Mouse (Mus musculus) midbrain, embryonic 14.5 days (tissue): ENCODE data around the gene Bckdhb. TPM values are rescaled to one million over a fixed set of nuclear protein-coding genes. Genes with fewer than 3 reads are reported as not detected.

Source experiments
- ATAC-seq: fragments of 200-750 bp; cut with Nextera tagmentation; 2 replicates; pipeline ENCODE4 v1.8.0; 2017; ENCODE audit warnings: moderate number of reproducible peaks, moderate library complexity; ENCODE audit not compliant: low FRiP score, low TSS enrichment
- DNase-seq: peaks from one replicate; pipeline ENCODE4 v3.0.0-alpha.2; 2015
- H3K27ac ChIP-seq: fragments of 300-500 bp; sonication (generic); replicated peaks from 2 replicates; pipeline ENCODE4 v1.5.1; 2014; ENCODE audit warnings: mild to moderate bottlenecking, low read depth, low read length, moderate library complexity
- H3K27me3 ChIP-seq: fragments of 300-500 bp; sonication (generic); 2 replicates; pipeline ENCODE4 v1.6.1; 2014; ENCODE audit warnings: low read length, control low read depth, mixed read lengths; ENCODE audit not compliant: control insufficient read depth, insufficient read depth
- H3K36me3 ChIP-seq: fragments of 300-500 bp; sonication (generic); 2 replicates; pipeline ENCODE4 v1.6.1; 2014; ENCODE audit warnings: low read length, control low read depth; ENCODE audit not compliant: control insufficient read depth, insufficient read depth
- H3K4me1 ChIP-seq: fragments of 300-500 bp; sonication (generic); 2 replicates; pipeline ENCODE4 v1.6.1; 2014; ENCODE audit warnings: mild to moderate bottlenecking, antibody characterized with exemption, low read length, control low read depth; ENCODE audit not compliant: control insufficient read depth, insufficient read depth
- H3K4me2 ChIP-seq: fragments of 300-500 bp; sonication (generic); 2 replicates; pipeline ENCODE4 v1.6.1; 2014; ENCODE audit warnings: mild to moderate bottlenecking, low read length, moderate library complexity
- H3K4me3 ChIP-seq: fragments of 300-500 bp; sonication (generic); replicated peaks from 2 replicates; pipeline ENCODE4 v1.5.1; 2014; ENCODE audit warnings: low read depth, low read length
- H3K9ac ChIP-seq: fragments of 300-500 bp; sonication (generic); replicated peaks from 2 replicates; pipeline ENCODE4 v1.6.1; 2014; ENCODE audit warnings: mild to moderate bottlenecking, low read length, moderate library complexity
- H3K9me3 ChIP-seq: fragments of 300-500 bp; sonication (generic); 2 replicates; pipeline ENCODE4 v1.6.1; 2016; ENCODE audit warnings: low read length, control low read depth, mixed read lengths; ENCODE audit not compliant: control insufficient read depth
- whole genome bisulfite sequencing: fragments of 180-500 bp; shearing (Covaris S2); extraction: QIAGEN DNeasy Blood & Tissue Kit; methylation state at CpG from one replicate; pipeline ENCODE4 v1.1.7; 2014; 5-methylcytosine and 5-hydroxymethylcytosine counted together
- polyA plus RNA-seq: library from polyadenylated mRNA; unstranded; fragments of >200 nt; fragmentation: Nextera tagmentation; extraction: Ambion mirVana; gene quantifications from 2 replicates; pipeline ENCODE4 v1.2.1, GENCODE M21; 2014

The Bckdhb gene
- 26.1 and 28.7 TPM in 2 replicates for polyA plus RNA-seq

DNA sequence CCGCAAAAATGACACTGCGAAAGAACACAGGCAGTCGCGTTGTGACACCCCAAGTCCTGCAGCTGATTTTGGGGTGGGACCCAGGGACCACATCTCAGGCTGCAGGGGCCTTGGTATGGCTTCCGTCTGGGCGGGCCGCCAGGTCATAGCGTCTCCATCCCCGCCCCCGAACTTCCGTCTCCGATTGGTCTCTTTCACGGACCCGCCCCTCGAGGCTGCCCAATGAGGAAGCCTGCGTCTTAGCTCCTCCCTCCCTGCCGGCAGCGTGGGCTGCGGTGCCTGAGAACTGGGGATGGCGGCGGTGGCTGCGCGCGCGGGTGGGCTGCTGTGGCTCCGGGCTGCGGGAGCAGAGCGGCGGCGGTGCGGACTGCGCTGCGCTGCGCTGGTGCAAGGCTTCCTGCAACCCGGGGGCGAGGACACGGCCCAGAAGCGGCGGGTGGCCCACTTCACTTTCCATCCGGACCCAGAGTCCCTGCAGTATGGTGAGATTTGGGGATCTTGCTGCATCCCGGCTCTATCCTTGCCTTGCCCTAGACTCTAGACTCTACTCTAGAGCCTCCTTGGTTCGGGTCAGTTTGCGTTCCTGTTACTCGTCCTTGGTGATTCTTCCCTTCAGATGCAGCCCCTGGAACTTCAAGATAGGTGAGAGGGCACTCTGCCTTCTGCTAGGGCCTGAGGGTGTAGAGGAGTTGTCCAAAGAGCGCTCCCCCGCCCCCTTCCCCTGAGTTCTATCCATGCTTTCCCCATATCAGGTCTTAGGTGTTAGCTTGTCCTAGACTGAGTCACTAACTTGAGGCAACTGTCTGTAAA lies at the start of gene Bckdhb:
Gene Bckdhb, plus strand, starts transcription at position 268 of the 810 bp plus-strand sequence.
- WGBS: 1% methylated on average over 46 of the region's 46 CpGs
- H3K27ac ChIP-seq: no peak within 1 kb of the TSS
- ATAC-seq: peak; percentile 100

DNA sequence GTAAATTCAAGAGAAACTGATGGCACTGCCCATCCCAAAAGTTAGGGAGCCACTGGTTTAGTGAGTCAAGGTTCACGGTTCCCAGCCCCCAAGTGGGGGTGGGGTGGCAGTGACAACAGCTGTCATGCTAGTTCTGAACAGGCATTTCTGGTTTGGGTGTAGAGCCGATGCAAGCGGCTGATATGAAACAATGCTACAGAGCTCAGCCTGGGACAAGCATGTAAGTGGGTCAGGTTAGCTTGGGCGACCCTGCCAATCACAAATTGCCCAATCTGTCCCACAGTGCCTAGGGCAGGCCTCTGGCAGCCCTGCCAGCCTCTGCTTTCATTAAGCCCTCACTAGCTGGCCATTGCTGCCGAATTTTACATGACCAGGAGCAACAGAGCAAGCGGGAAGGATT lies 42.8 kb upstream of the Bckdhb start:
- Histone ChIP-seq H3K4me1 (no peaks in the 10 kb centered on the region), H3K9me3 (no peaks in the 10 kb centered on the region), H3K27me3 (no peaks in the 10 kb centered on the region), H3K27ac (no peak overlapping the region), H3K4me3 (no peak overlapping the region), H3K9ac (no peak overlapping the region), H3K4me2 (no peak overlapping the region), H3K36me3 (no peaks in the 10 kb centered on the region)
- WGBS: 90% methylated on average over 6 of the region's 6 CpGs
- ATAC-seq (no peak), DNase-seq (no peak)

More for the DNA sequence above, at the start of gene Bckdhb:
- H3K27me3 ChIP-seq: no peaks in the 10 kb centered on the region
- H3K9ac ChIP-seq: peak within 1 kb of the TSS; percentile 67
- H3K4me3 ChIP-seq: peak within 1 kb of the TSS; percentile 67
- peak within 1 kb of the TSS; percentile 82 for H3K4me2 ChIP-seq
- peak; percentile 98 for DNase-seq
- H3K4me1 ChIP-seq: 0 out of 2 replicates have a peak, but pooled peaks cover 5% of the 10 kb centered on the region
- H3K9me3 ChIP-seq: no peaks in the 10 kb centered on the region
- no peaks in the 10 kb centered on the region for H3K36me3 ChIP-seq

DNA sequence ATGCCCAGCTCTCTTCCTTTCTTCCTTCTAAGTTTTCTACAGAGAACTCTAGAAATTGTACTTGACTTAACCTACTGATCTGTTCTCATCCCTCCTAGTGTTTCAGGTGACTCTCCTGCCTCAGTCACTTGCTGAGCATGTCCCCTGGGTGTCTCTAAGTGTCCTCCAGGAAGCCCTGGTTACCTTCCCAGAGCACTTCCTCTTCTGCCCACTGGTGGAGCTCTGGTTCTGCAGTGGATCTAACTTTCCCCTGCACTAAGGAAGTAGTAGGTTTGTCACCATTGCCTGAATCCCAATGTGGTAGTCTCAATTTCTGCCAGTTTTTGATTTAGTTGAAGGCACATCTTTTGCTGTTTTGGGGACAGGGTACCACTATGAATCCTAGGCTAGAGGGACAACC lies 38.8 kb upstream of the Bckdhb start:
- Histone ChIP-seq H3K36me3 (no peaks in the 10 kb centered on the region), H3K4me2 (no peak overlapping the region), H3K4me3 (no peak overlapping the region), H3K27ac (no peak overlapping the region), H3K4me1 (no peaks in the 10 kb centered on the region), H3K27me3 (no peaks in the 10 kb centered on the region), H3K9me3 (no peaks in the 10 kb centered on the region), H3K9ac (no peak overlapping the region)
- ATAC-seq (no peak), DNase-seq (no peak)

DNA sequence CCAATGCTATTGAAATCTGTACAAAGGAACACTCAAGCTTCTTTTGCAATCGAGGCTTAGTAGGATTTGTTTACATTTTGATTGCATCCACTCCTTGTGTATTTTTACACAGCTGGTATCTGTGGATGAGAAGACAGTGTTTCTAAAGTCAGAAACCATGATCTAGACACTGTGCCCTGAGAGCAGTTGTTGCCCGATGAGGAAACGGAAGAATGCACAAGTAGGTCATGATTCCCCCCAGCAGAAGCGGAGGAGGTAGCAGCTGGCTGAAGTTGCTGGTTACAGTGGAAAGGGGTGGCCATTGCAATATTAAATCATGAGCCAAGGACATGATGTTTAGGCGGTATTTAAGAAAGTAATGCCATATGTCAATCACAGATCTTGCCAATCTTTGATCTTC lies 36.7 kb upstream of the Bckdhb start:
- WGBS: 88% methylated on average over 5 of the region's 5 CpGs
- Histone ChIP-seq H3K27ac (no peak overlapping the region), H3K4me3 (no peak overlapping the region), H3K4me1 (no peaks in the 10 kb centered on the region), H3K27me3 (no peaks in the 10 kb centered on the region), H3K4me2 (no peak overlapping the region), H3K9me3 (no peaks in the 10 kb centered on the region), H3K9ac (no peak overlapping the region), H3K36me3 (no peaks in the 10 kb centered on the region)
- ATAC-seq (no peak), DNase-seq (no peak)

DNA sequence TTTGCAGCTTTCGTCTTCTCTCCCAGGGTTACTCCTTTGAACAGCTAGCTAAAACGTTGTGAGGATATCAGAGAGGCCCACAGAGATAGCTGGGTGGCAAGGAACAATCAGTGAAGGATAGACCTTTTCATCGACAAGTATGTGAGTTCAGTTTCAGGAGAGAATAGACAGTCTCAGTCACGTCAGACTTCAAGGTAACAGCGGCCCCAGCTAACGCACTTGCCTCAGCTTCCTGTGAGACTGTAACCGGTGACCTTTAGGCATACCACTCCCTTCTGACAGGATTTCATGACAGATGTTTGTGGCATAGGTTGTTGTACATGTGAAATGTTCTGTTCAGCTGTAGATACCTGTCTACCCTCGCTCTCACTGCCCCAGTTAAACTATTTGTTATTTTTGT lies 31.9 kb upstream of the Bckdhb start:
- H3K4me1 ChIP-seq: no peaks in the 10 kb centered on the region
- ATAC-seq (no peak), DNase-seq (no peak)
- WGBS: 77% methylated on average over 8 of the region's 8 CpGs
- no peaks in the 10 kb centered on the region for H3K36me3 ChIP-seq
- H3K27ac ChIP-seq: no peak overlapping the region
- no peaks in the 10 kb centered on the region for H3K27me3 ChIP-seq
- H3K9ac ChIP-seq: no peak overlapping the region
- H3K4me3 ChIP-seq: no peak overlapping the region
- no peaks in the 10 kb centered on the region for H3K9me3 ChIP-seq
- no peak overlapping the region for H3K4me2 ChIP-seq

DNA sequence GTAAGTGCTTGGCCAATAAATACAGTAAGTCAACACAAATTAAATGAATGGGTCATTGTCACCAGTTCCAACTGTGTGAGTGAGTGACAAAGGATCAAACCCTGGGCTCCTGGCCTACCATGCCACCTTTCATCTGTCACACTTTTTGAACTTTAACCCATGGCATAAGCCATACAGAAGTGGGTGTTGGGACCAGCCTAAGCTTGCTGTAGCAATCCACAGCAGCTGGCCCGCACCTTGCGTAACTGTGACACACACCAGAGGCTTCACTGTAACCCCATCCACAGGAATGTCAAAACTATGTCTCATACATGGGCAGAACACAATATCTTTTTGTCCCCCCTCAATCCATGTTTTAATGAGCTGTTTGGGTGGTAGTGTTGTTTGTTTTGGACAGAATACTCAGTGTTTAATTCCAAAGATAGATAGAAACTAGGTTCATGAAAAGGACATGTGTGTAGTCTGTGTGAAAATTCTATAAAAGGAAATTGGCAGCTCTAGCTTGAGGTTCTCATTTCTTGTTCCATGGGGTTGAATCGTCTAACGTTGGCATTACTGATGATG lies 31.1 kb upstream of the Bckdhb start:
- DNase-seq (no peak), ATAC-seq (no peak)
- Histone ChIP-seq H3K27ac (no peak overlapping the region), H3K27me3 (no peaks in the 10 kb centered on the region), H3K9ac (no peak overlapping the region), H3K4me2 (no peak overlapping the region), H3K36me3 (no peaks in the 10 kb centered on the region), H3K4me1 (no peaks in the 10 kb centered on the region), H3K4me3 (no peak overlapping the region), H3K9me3 (no peaks in the 10 kb centered on the region)
- WGBS: 96% methylated on average over 4 of the region's 4 CpGs

DNA sequence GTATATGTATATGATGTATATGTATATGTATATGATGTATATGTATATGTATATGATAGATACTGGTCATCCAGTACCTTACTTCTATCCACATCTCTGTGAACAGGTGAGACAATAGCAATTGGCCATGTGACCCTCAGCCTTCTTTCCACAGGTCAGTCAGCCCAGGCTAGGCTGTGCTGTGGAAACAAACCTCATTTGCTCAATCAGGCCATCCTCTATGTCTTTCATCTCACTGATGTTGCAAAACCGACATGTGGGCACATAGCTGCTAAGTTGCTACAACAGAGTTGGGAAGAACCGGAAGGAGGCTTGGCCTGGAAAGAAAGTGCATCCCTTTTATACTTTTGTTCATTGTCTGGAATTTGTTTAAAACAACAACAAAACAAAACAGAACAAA lies 22.9 kb upstream of the Bckdhb start:
- no peak overlapping the region for H3K4me2 ChIP-seq
- H3K4me3 ChIP-seq: no peak overlapping the region
- H3K27ac ChIP-seq: no peak overlapping the region
- no peaks in the 10 kb centered on the region for H3K4me1 ChIP-seq
- DNase-seq: no peak
- no peaks in the 10 kb centered on the region for H3K27me3 ChIP-seq
- no peak overlapping the region for H3K9ac ChIP-seq
- WGBS: 84% methylated on average over 2 of the region's 2 CpGs
- no peak for ATAC-seq
- H3K9me3 ChIP-seq: no peaks in the 10 kb centered on the region
- H3K36me3 ChIP-seq: no peaks in the 10 kb centered on the region

DNA sequence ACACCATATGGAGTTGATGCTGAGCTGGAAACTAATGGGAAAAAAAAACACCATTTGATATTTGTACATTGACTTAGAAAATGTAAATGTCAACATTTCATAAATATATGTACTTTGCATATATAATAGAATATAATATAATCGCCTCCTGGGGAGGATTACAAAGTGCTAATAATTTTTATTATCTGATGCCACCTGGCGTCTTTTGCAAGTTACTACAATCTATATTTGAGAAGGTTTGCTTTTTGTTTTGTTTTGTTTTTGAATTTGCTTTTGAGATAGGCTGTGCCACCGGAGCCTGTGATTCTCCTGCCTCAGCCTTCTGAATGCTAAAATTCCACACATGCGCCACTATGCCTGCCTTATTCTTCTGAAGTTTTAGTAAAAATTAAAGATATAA lies 19.1 kb upstream of the Bckdhb start:
- WGBS: 75% methylated on average over 4 of the region's 4 CpGs
- DNase-seq (peak; percentile 31), ATAC-seq (no peak)
- H3K36me3 ChIP-seq: no peaks in the 10 kb centered on the region
- H3K4me1 ChIP-seq: no peaks in the 10 kb centered on the region
- H3K9ac ChIP-seq: no peak overlapping the region
- no peak overlapping the region for H3K4me3 ChIP-seq
- H3K4me2 ChIP-seq: no peak overlapping the region
- no peaks in the 10 kb centered on the region for H3K9me3 ChIP-seq
- no peaks in the 10 kb centered on the region for H3K27me3 ChIP-seq
- H3K27ac ChIP-seq: no peak overlapping the region

DNA sequence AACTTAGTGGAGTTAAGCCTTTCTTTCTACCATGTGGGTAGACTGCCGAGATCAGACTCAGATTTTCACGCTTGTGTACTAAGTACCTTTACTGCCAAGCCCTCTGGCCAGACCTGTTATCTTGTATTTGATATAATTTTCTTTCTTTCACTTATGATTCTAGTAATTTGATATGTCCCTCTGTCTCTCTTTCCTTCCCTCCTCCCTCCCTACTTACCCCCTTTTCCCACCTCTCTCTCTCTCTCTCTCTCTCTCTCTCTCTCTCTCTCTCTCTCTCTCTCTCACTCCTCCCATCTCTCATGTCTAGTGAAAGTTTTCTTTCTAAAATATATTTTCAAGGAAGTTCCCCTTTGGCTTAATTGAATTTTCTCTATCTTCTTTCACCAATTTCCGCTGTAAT lies 17.9 kb upstream of the Bckdhb start:
- WGBS: 86% methylated on average over 3 of the region's 3 CpGs
- ATAC-seq: no peak

More for the DNA sequence above, 17.9 kb upstream of the Bckdhb start:
- H3K4me1 ChIP-seq: no peaks in the 10 kb centered on the region
- H3K4me2 ChIP-seq: no peak overlapping the region
- H3K9me3 ChIP-seq: no peaks in the 10 kb centered on the region
- no peaks in the 10 kb centered on the region for H3K27me3 ChIP-seq
- no peak overlapping the region for H3K9ac ChIP-seq
- no peaks in the 10 kb centered on the region for H3K36me3 ChIP-seq
- H3K27ac ChIP-seq: no peak overlapping the region
- DNase-seq: no peak
- H3K4me3 ChIP-seq: no peak overlapping the region
